Mouse (Mus musculus) hindbrain, embryonic 10.5 days (tissue): ENCODE measurements around the gene Vkorc1. TPM values are rescaled to one million over a fixed set of nuclear protein-coding genes. Genes with fewer than 3 reads are reported as not detected.

Source experiments
- DNase-seq: peaks from one replicate; pipeline ENCODE4 v3.0.0-alpha.2; 2017; ENCODE audit warnings: low spot score
- H3K27ac ChIP-seq: fragments of 300-500 bp; sonication (generic); 2 replicates; pipeline ENCODE4 v1.5.1; 2016; ENCODE audit warnings: mild to moderate bottlenecking, moderate library complexity
- H3K27me3 ChIP-seq: fragments of 300-500 bp; sonication (generic); 2 replicates; pipeline ENCODE4 v1.6.1; 2016; ENCODE audit warnings: mild to moderate bottlenecking; ENCODE audit not compliant: poor library complexity, insufficient read depth, severe bottlenecking
- H3K36me3 ChIP-seq: fragments of 300-500 bp; sonication (generic); 2 replicates; pipeline ENCODE4 v1.6.1; 2016; ENCODE audit warnings: mild to moderate bottlenecking, moderate library complexity
- H3K4me1 ChIP-seq: fragments of 300-500 bp; sonication (generic); replicated peaks from 2 replicates; pipeline ENCODE4 v1.6.1; 2016; ENCODE audit warnings: mild to moderate bottlenecking
- H3K4me3 ChIP-seq: fragments of 300-500 bp; sonication (generic); 2 replicates; pipeline ENCODE4 v1.5.1; 2016; ENCODE audit warnings: mild to moderate bottlenecking, moderate library complexity
- H3K9me3 ChIP-seq: fragments of 300-500 bp; sonication (generic); 2 replicates; pipeline ENCODE4 v1.6.1; 2016; ENCODE audit warnings: mild to moderate bottlenecking, moderate library complexity
- WGBS: fragments of 180-500 bp; shearing (Covaris S2); methylation state at CpG from one replicate; pipeline ENCODE4 v1.1.7; 2016; 5-methylcytosine and 5-hydroxymethylcytosine counted together
- polyA plus RNA-seq: library from polyadenylated mRNA; unstranded; fragments of >200 nt; fragmentation: Nextera tagmentation; extraction: Ambion mirVana; gene quantifications from 2 replicates; pipeline ENCODE4 v1.2.1, GENCODE M21; 2016

The Vkorc1 gene
- polyA plus RNA-seq, 1 experiment from 2014 or later = 54.7 TPM

DNA sequence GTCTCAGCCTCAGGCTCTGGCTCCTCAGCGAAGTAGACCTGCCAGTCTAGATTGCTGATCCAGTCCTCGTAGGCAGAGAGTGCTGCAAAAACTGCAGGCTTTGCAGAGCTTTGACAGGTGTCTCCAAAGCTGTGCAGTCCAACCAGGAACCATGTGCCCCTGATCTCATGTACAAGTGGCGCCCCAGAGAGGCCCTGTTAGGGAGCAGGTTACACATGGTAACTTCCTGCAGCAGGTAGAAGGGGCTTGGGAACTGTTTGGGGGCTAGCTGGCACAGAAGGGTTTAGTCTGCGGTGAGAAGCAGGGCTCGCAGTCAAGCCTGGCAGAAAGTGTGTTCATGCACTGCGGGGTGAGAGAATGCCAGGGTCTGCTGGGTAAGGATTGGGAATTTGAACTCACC, 8.9 kb downstream of the Vkorc1 start:
- no peaks in the 10 kb centered on the region for H3K27me3 ChIP-seq
- DNase-seq = no peak
- H3K9me3 ChIP-seq = no peaks in the 10 kb centered on the region
- peaks cover 25% of the 10 kb centered on the region for H3K4me1 ChIP-seq
- no peak overlapping the region for H3K27ac ChIP-seq
- no peak overlapping the region for H3K4me3 ChIP-seq
- 93% methylated on average over 6 of the region's 6 CpGs for WGBS
- peaks cover 100% of the 10 kb centered on the region for H3K36me3 ChIP-seq

DNA sequence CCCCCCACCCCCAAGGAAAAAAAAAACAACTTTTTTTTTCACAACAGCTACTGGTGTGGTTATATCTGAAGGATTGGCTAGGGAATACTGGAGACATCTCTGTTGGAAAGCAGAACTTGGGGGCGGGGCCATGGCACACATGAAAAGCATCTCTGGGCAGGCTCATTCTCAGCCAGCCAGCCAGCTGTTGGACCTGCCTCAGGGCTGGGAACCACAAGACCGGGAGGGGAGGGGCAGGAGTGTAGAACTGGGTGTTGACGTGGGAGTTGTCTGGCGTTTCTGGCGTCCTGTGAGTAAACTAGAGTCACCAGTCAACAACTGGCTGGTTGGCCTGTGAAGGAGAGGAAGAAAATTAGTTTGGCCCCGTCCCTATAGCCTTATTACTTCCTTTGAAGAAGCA, 9.5 kb downstream of the Vkorc1 start:
- H3K27me3 ChIP-seq = no peaks in the 10 kb centered on the region
- 78% methylated on average over 6 of the region's 6 CpGs for WGBS
- no peaks in the 10 kb centered on the region for H3K9me3 ChIP-seq
- H3K4me3 ChIP-seq = no peak overlapping the region
- DNase-seq = no peak
- peaks cover 25% of the 10 kb centered on the region for H3K4me1 ChIP-seq
- no peak overlapping the region for H3K27ac ChIP-seq
- H3K36me3 ChIP-seq = peaks cover 100% of the 10 kb centered on the region

DNA sequence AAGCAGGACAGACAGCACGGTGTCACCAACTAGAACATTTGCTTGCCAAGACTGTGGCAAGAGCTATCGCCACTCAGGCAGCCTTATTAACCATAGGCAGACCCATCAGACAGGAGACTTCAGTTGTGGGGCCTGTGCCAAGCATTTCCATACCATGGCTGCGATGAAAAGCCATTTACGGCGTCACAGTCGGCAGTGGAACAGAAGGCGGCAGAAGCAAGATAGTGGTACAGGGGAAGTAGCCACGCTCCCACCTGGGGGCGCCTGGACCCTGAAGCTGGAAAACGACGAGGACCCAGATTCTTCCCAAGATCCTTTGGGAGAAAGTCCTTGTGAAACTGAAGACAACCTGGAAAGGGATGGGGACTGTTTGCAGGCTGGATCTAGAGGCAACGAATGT, 15.0 kb downstream of the Vkorc1 start:
- H3K4me1 ChIP-seq = peaks cover 35% of the 10 kb centered on the region
- no peak for DNase-seq
- H3K4me3 ChIP-seq = no peak overlapping the region
- WGBS = 91% methylated on average over 12 of the region's 12 CpGs
- H3K36me3 ChIP-seq = peaks cover 78% of the 10 kb centered on the region
- H3K27me3 ChIP-seq = no peaks in the 10 kb centered on the region
- H3K27ac ChIP-seq = no peak overlapping the region
- H3K9me3 ChIP-seq = no peaks in the 10 kb centered on the region

DNA sequence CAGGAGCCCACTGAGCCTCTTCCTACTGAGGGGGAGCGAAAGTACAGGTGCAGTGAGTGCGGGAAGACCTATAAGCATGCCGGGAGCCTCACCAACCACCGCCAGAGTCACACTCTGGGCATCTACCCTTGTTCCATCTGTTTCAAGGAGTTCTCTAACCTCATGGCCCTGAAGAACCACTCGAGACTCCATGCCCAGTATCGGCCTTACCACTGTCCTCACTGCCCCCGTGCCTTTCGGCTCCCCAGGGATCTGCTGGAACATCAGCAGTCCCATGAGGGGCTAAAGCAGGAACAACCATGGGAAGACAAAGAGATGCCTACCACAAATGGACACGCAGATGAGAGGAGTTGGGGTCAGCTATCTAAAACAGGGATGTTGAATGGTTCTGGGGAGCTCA, 16.1 kb downstream of the Vkorc1 start:
- Histone ChIP-seq H3K9me3 (no peaks in the 10 kb centered on the region), H3K4me1 (peaks cover 32% of the 10 kb centered on the region), H3K27me3 (no peaks in the 10 kb centered on the region), H3K36me3 (peaks cover 67% of the 10 kb centered on the region), H3K27ac (no peak overlapping the region), H3K4me3 (no peak overlapping the region)
- WGBS = 95% methylated on average over 9 of the region's 9 CpGs
- DNase-seq = no peak

DNA sequence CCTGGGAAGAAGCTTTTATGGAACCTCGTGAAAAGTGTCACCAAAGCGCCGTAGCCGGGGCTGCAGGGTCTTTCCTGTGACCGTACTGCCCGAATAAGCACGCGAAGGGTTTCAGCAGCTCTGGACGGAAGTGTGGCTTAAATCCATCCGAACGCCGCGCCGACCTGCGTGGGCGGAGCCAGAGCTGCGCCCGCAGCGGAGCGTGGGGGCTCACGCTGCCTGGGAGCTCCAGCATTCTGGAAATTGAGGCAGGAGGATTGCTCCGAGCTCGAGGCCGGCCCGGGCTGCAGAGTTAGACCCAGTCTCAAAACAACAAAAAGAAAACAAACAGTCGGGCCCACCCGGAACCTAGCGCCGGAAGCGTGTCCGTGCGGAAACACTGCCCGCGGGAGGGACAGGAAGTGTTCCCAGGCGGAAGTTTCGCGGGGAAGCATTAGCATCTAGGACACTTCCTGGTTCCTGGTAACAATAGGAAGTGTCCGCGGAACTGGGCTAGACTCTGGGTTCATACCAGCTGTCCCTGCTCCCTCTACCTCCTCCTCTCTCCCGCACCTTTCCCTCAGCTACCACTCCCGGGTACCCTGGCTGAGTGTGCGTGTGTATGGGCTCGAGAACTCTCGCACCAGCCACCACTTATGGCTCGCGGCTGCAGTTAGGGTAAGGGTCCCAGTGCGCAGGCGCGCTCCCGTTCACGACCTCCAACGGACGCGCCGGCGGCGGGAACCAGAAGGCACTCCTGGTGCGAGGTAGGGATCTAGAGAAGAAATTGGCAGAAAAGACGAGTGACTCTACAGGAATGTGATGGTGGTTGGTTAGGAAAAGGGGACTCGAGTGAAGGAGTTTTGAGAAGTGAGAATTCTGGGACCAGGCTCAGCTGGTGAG, 18.7 kb downstream of the Vkorc1 start, which contains the start of gene Zfp668:
Gene Zfp668 (minus strand): TSS at position 362 of the 882 bp plus-strand sequence.
- under 1% methylated on average over 60 of the region's 60 CpGs for WGBS
- Histone ChIP-seq H3K36me3 (peaks cover 65% of the 10 kb centered on the region), H3K4me1 (peaks cover 30% of the 10 kb centered on the region), H3K9me3 (no peaks in the 10 kb centered on the region), H3K27me3 (no peaks in the 10 kb centered on the region), H3K27ac (peak within 1 kb of the TSS; percentile 98), H3K4me3 (peak within 1 kb of the TSS; percentile 85)
- peak; percentile 93 for DNase-seq

DNA sequence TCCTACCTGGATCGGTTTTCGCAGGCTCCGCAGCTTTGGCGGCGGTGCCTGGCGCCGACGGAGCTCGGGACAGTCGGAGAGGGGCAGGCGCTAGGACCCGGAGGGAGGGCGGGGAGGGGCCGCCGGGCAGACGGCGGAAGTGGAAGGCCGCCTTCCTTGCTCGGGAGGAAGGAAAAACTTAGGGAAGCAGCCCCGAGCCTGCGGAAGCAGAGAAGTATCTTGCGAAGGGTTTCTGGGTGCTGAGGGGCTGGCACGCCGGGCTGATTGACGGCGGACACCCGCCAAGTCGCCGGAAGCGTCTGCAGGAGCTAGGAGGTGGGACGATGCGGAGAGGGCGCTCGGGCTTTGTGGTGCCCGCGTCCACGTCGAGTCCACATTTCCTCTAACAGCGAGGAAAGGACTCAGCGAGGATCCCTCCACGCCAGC, 19.4 kb downstream of the Vkorc1 start, which contains the start of gene Zfp646:
Gene Zfp646 (plus strand): TSS at position 181 of the 426 bp plus-strand sequence.
- WGBS = under 1% methylated on average over 41 of the region's 41 CpGs
- Histone ChIP-seq H3K9me3 (no peaks in the 10 kb centered on the region), H3K36me3 (peaks cover 65% of the 10 kb centered on the region), H3K4me3 (peak within 1 kb of the TSS; percentile 85), H3K27me3 (no peaks in the 10 kb centered on the region), H3K27ac (peak within 1 kb of the TSS; percentile 98), H3K4me1 (peaks cover 30% of the 10 kb centered on the region)
- DNase-seq = peak; percentile 93

DNA sequence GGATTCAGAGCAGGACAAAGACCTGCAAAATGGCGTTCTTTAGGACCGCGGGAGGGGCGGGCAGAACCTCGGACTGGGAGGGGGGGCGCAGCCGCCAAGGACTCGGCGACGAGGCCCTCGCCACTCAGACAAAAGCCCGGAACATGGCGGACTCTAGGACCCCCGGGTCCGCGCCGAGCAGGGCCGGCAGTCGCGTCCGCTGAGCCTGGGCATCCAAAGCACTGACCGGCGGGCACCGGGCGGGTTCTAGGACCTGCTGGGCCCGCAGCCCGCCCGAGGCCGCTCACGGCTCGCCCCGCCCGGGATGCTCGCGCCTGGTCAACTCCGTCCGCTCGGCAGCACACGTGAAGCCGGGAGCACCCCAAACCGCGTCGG, 19.8 kb downstream of the Vkorc1 start:
- Histone ChIP-seq H3K4me3 (peak overlapping the region; percentile 85), H3K4me1 (peaks cover 30% of the 10 kb centered on the region), H3K9me3 (no peaks in the 10 kb centered on the region), H3K27me3 (no peaks in the 10 kb centered on the region), H3K36me3 (peaks cover 65% of the 10 kb centered on the region), H3K27ac (peak overlapping the region; percentile 98)
- peak; percentile 99 for DNase-seq
- WGBS = under 1% methylated on average over 40 of the region's 43 CpGs

DNA sequence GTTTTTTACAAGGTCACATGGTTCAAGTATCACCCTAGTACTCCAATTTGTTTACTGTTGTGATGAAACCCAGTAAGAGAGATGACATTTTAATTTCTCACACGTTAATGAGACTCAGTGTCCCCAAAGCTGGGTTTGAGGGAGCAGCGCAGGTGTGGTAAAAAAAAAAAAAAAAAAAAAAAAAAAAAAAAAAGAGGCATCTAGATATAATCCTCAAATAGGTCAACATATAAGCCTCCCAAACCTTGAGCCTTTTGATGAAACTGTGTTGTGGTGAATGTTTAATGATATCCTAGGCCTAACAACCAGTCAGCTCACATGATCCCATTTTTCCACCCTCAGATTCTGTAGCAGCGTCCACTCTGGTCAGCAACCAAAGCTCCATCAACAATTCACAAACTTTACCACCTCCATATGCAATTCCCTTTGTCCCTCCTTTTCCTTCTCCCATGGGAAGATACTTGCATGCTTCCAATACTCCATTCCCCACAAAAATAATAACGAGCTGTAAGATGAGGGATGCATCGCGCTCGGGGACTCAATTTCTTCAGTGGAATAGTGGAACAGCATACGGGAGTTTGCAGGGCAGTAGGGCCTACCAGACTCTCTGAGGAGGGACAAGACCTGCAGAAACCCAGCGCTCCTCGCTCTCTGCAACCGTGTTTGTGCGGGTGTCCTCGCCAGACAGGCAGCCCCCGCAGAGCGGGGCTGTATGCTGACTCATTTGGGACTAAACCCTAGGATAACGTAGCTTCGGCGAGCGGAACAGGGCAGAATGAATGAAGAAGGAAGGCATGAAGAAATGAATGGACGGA, 20.4 kb downstream of the Vkorc1 start:
- WGBS = 6% methylated on average over 20 of the region's 20 CpGs
- no peaks in the 10 kb centered on the region for H3K9me3 ChIP-seq
- H3K4me3 ChIP-seq = peak overlapping the region; percentile 85
- DNase-seq = no peak
- peaks cover 65% of the 10 kb centered on the region for H3K36me3 ChIP-seq
- H3K27me3 ChIP-seq = no peaks in the 10 kb centered on the region
- H3K27ac ChIP-seq = peak overlapping the region; percentile 98
- H3K4me1 ChIP-seq = peaks cover 30% of the 10 kb centered on the region

DNA sequence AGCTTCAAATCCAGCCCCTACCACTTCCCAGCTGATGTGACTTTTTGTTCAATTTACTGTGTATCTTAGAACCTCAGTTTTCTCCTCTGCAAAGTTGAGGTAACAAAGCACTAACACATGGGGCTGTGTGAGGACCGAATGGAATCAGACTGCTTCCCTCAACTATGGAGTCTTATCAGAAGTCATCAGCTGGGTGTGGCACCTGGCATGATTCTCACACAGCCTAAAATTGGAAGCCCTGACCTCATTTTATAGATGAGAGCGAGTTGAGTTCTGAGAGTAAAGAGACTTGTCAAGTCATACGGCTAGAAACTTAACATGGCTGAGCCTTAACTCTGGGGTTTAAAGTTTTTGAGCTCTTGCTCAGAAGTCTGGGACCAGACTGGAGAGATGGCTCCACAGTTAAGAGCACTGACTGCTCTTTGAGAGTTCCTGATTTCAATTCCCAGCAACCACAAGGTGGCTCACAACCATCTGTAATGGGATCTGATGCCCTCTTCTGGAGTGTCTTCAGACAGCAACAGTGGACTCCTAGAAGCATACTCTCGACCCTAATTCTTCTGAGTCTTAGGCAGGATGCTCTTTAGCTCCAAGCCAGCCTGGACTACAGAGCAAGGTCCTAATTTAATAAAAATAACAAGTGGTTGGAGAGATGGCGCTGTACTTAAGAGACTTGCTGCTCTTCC, 25.1 kb downstream of the Vkorc1 start:
- no peaks in the 10 kb centered on the region for H3K9me3 ChIP-seq
- H3K4me3 ChIP-seq = no peak overlapping the region
- H3K4me1 ChIP-seq = peaks cover 17% of the 10 kb centered on the region
- 82% methylated on average over 5 of the region's 5 CpGs for WGBS
- H3K27ac ChIP-seq = no peak overlapping the region
- no peak for DNase-seq
- peaks cover 88% of the 10 kb centered on the region for H3K36me3 ChIP-seq
- no peaks in the 10 kb centered on the region for H3K27me3 ChIP-seq

DNA sequence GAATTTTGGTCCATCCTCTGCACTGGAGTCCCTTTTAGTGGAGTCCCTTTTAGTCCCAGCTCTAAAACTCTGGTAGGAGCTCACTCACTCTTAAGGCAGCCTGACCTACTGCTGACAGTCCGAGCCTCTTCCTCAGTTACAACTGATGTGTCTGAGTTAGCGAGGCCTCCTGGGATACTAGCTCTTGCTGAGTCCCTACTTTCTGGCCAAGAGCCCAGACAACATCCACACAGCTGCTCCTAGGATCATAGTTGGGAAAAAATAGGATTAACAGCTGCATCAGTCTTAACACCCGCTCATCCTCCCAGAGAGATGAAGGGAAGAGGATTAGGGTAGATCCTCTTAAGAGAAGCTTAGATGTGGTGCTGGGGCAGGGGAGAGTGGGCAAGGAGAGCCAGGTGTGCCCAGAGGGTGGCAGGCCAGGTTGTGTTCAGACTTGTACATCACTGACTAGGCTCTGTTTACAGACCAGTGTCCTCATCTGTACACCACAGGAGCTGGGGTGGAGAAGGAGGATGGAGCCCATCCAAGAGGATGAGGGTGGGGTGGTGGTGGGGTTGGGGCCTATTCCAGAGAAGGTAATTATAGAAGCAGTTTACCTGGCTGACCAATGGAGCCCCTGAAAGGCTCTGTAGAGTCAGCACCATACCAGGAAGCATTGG, 26.1 kb downstream of the Vkorc1 start:
- Histone ChIP-seq H3K36me3 (peaks cover 98% of the 10 kb centered on the region), H3K27me3 (no peaks in the 10 kb centered on the region), H3K27ac (no peak overlapping the region), H3K9me3 (no peaks in the 10 kb centered on the region), H3K4me1 (peaks cover 13% of the 10 kb centered on the region), H3K4me3 (no peak overlapping the region)
- WGBS = 93% methylated on average over 3 of the region's 3 CpGs
- DNase-seq = no peak

DNA sequence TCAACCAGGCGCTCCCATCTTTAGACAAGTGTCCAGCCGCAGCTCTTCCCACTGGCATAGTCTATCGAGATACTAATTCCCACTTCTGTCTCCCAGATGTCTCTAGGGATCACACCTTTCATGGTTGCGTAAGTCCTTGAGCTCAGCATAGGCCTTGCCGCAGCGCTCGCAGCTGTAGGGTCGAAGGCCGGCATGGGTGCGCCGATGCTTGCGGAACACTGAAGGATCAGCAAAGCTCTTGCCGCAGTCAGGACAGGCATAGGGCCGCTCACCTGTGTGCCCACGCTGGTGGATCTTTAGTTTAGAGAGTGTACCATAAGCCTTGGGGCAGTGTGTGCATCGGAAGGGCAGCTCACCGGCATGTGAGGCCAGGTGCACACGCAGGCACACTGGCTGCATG, 27.8 kb downstream of the Vkorc1 start:
- no peak overlapping the region for H3K27ac ChIP-seq
- H3K27me3 ChIP-seq = no peaks in the 10 kb centered on the region
- H3K36me3 ChIP-seq = peaks cover 89% of the 10 kb centered on the region
- no peaks in the 10 kb centered on the region for H3K9me3 ChIP-seq
- no peak for DNase-seq
- WGBS = 98% methylated on average over 18 of the region's 18 CpGs
- no peaks in the 10 kb centered on the region for H3K4me1 ChIP-seq
- no peak overlapping the region for H3K4me3 ChIP-seq

DNA sequence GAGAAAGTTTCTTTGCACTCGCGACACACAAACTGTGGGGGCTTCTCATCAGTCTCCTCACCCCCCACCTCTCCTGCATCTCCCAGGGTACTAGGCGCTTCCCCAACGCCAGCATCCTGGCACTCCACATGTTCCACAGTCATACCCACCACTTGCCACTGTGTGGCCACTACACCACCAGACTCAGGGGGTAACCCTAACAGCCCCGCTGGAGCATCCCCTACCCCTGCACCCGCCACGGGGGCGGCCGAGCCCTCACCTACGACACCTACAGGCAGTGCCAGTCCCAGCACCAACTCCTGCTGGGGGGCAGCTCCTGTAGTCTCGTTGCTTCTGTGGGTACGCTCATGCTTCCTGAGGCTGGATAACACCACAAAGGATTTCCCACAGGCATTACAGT, 29.0 kb downstream of the Vkorc1 start:
- H3K27ac ChIP-seq = no peak overlapping the region
- no peak overlapping the region for H3K4me3 ChIP-seq
- H3K4me1 ChIP-seq = no peaks in the 10 kb centered on the region
- 93% methylated on average over 12 of the region's 12 CpGs for WGBS
- no peak for DNase-seq
- H3K9me3 ChIP-seq = no peaks in the 10 kb centered on the region
- peaks cover 84% of the 10 kb centered on the region for H3K36me3 ChIP-seq
- H3K27me3 ChIP-seq = no peaks in the 10 kb centered on the region
